Mouse (Mus musculus) embryonic facial prominence, embryonic 15.5 days (tissue): Measurements from ENCODE around the gene Ccdc160. TPM values are rescaled to one million over a fixed set of nuclear protein-coding genes. Genes with fewer than 3 reads are reported as not detected.

Experiments
- ATAC-seq: fragments of 200-750 bp; cut with Nextera tagmentation; 2 replicates; pipeline ENCODE4 v1.8.0; 2017; ENCODE audit warnings: low read depth, moderate TSS enrichment; ENCODE audit not compliant: insufficient number of reproducible peaks, low FRiP score, low TSS enrichment
- H3K27ac ChIP-seq: fragments of 300-500 bp; sonication (generic); replicated peaks from 2 replicates; pipeline ENCODE4 v1.5.1; 2015; ENCODE audit warnings: mild to moderate bottlenecking, inconsistent platforms
- H3K27me3 ChIP-seq: fragments of 300-500 bp; sonication (generic); 2 replicates; pipeline ENCODE4 v1.6.1; 2015; ENCODE audit warnings: inconsistent platforms
- H3K36me3 ChIP-seq: fragments of 300-500 bp; sonication (generic); 2 replicates; pipeline ENCODE4 v1.6.1; 2015; ENCODE audit warnings: mild to moderate bottlenecking, inconsistent platforms
- H3K4me1 ChIP-seq: fragments of 300-500 bp; sonication (generic); 2 replicates; pipeline ENCODE4 v1.6.1; 2015; ENCODE audit warnings: inconsistent platforms
- H3K4me2 ChIP-seq: fragments of 300-500 bp; sonication (generic); replicated peaks from 2 replicates; pipeline ENCODE4 v1.6.1; 2015; ENCODE audit warnings: mild to moderate bottlenecking, inconsistent platforms
- H3K4me3 ChIP-seq: fragments of 300-500 bp; sonication (generic); replicated peaks from 2 replicates; pipeline ENCODE4 v1.5.1; 2015; ENCODE audit warnings: mild to moderate bottlenecking, inconsistent platforms
- H3K9ac ChIP-seq: fragments of 300-500 bp; sonication (generic); 2 replicates; pipeline ENCODE4 v1.6.1; 2015; ENCODE audit warnings: inconsistent platforms
- H3K9me3 ChIP-seq: fragments of 300-500 bp; sonication (generic); replicated peaks from 2 replicates; pipeline ENCODE4 v1.6.1; 2016; ENCODE audit warnings: inconsistent platforms
- WGBS: fragments of 180-500 bp; shearing (Covaris S2); methylation state at CpG from one replicate; pipeline ENCODE4 v1.1.7; 2015; 5-methylcytosine and 5-hydroxymethylcytosine counted together
- polyA plus RNA-seq: library from polyadenylated mRNA; unstranded; fragments of >200 nt; fragmentation: Nextera tagmentation; extraction: Ambion mirVana; gene quantifications from 2 replicates; pipeline ENCODE4 v1.2.1, GENCODE M21; 2015

Ccdc160 gene
- polyA plus RNA-seq, 1 experiment from 2014 or later, result 0.65 TPM

- ATAC-seq, result no peak
- WGBS, result 66% methylated on average over 4 of the region's 4 CpGs
- H3K4me3 ChIP-seq, result no peak overlapping the region
- H3K27ac ChIP-seq, result no peak overlapping the region
- H3K4me2 ChIP-seq, result no peak overlapping the region
- H3K27me3 ChIP-seq, result no peaks in the 10 kb centered on the region
- H3K4me1 ChIP-seq, result no peaks in the 10 kb centered on the region
- no peak overlapping the region for H3K9ac ChIP-seq
- H3K9me3 ChIP-seq, result no peaks in the 10 kb centered on the region
- no peaks in the 10 kb centered on the region for H3K36me3 ChIP-seq
These were observed 28.8 kb upstream of the Ccdc160 start for GRCm38 (mm10) chrX:52762221-52762620.

- no peak for ATAC-seq
- WGBS, result 56% methylated on average over 3 of the region's 3 CpGs
These were observed 15.0 kb upstream of the Ccdc160 start for GRCm38 (mm10) chrX:52775973-52776372.

GRCm38 (mm10) chrX:52777671-52778070 lies 13.3 kb upstream of the Ccdc160 start:
- Histone ChIP-seq H3K9ac (no peak overlapping the region), H3K36me3 (no peaks in the 10 kb centered on the region), H3K4me2 (no peak overlapping the region), H3K4me1 (no peaks in the 10 kb centered on the region), H3K9me3 (no peaks in the 10 kb centered on the region), H3K4me3 (no peak overlapping the region), H3K27ac (no peak overlapping the region), H3K27me3 (no peaks in the 10 kb centered on the region)
- no peak for ATAC-seq
- 80% methylated on average over 5 of the region's 5 CpGs for WGBS

More at GRCm38 (mm10) chrX:52775973-52776372, 15.0 kb upstream of the Ccdc160 start:
- Histone ChIP-seq H3K9me3 (no peaks in the 10 kb centered on the region), H3K4me3 (no peak overlapping the region), H3K27me3 (no peaks in the 10 kb centered on the region), H3K36me3 (no peaks in the 10 kb centered on the region), H3K27ac (no peak overlapping the region), H3K9ac (no peak overlapping the region), H3K4me2 (no peak overlapping the region), H3K4me1 (no peaks in the 10 kb centered on the region)

- Histone ChIP-seq H3K4me2 (no peak overlapping the region), H3K27ac (no peak overlapping the region), H3K4me3 (no peak overlapping the region), H3K36me3 (no peaks in the 10 kb centered on the region), H3K9me3 (no peaks in the 10 kb centered on the region), H3K9ac (no peak overlapping the region), H3K27me3 (no peaks in the 10 kb centered on the region), H3K4me1 (no peaks in the 10 kb centered on the region)
- 74% methylated on average over 5 of the region's 5 CpGs for WGBS
- ATAC-seq, result no peak
These were observed 7.1 kb upstream of the Ccdc160 start for GRCm38 (mm10) chrX:52783898-52784297.

GRCm38 (mm10) chrX:52791944-52792719 lies 1.1 kb downstream of the Ccdc160 start:
- Histone ChIP-seq H3K9me3 (no peaks in the 10 kb centered on the region), H3K4me1 (no peaks in the 10 kb centered on the region), H3K9ac (no peak overlapping the region), H3K36me3 (no peaks in the 10 kb centered on the region), H3K4me3 (no peak overlapping the region), H3K27me3 (no peaks in the 10 kb centered on the region), H3K27ac (no peak overlapping the region), H3K4me2 (no peak overlapping the region)
- WGBS, result 51% methylated on average over 10 of the region's 10 CpGs
- no peak for ATAC-seq

- H3K9me3 ChIP-seq, result no peaks in the 10 kb centered on the region
- WGBS, result 40% methylated on average over 6 of the region's 6 CpGs
- H3K27me3 ChIP-seq, result no peaks in the 10 kb centered on the region
- H3K36me3 ChIP-seq, result no peaks in the 10 kb centered on the region
- ATAC-seq, result no peak
- no peak overlapping the region for H3K4me2 ChIP-seq
- H3K4me3 ChIP-seq, result no peak overlapping the region
- no peaks in the 10 kb centered on the region for H3K4me1 ChIP-seq
- H3K9ac ChIP-seq, result no peak overlapping the region
- no peak overlapping the region for H3K27ac ChIP-seq
These were observed 1.9 kb downstream of the Ccdc160 start for GRCm38 (mm10) chrX:52792861-52793260.

- H3K27me3 ChIP-seq, result no peaks in the 10 kb centered on the region
- H3K4me2 ChIP-seq, result no peak overlapping the region
- no peaks in the 10 kb centered on the region for H3K9me3 ChIP-seq
- H3K9ac ChIP-seq, result no peak overlapping the region
- no peak overlapping the region for H3K4me3 ChIP-seq
- WGBS, result 26% methylated on average over 8 of the region's 8 CpGs
- no peak for ATAC-seq
- H3K36me3 ChIP-seq, result no peaks in the 10 kb centered on the region
- no peaks in the 10 kb centered on the region for H3K4me1 ChIP-seq
- H3K27ac ChIP-seq, result no peak overlapping the region
These were observed 4.8 kb downstream of the Ccdc160 start for GRCm38 (mm10) chrX:52795816-52796215.

- no peak overlapping the region for H3K4me2 ChIP-seq
- H3K4me3 ChIP-seq, result no peak overlapping the region
- ATAC-seq, result no peak
- H3K4me1 ChIP-seq, result no peaks in the 10 kb centered on the region
- H3K36me3 ChIP-seq, result no peaks in the 10 kb centered on the region
- H3K27me3 ChIP-seq, result no peaks in the 10 kb centered on the region
- no peak overlapping the region for H3K27ac ChIP-seq
- 48% methylated on average over 9 of the region's 9 CpGs for WGBS
- no peaks in the 10 kb centered on the region for H3K9me3 ChIP-seq
- no peak overlapping the region for H3K9ac ChIP-seq
These were observed 6.1 kb downstream of the Ccdc160 start for GRCm38 (mm10) chrX:52797031-52797625.

GRCm38 (mm10) chrX:52798255-52798654 lies 7.3 kb downstream of the Ccdc160 start:
- no peak for ATAC-seq

GRCm38 (mm10) chrX:52799566-52799965 lies 8.6 kb downstream of the Ccdc160 start:
- WGBS, result 40% methylated on average over 6 of the region's 6 CpGs

More at GRCm38 (mm10) chrX:52798255-52798654, 7.3 kb downstream of the Ccdc160 start:
- no peak overlapping the region for H3K9ac ChIP-seq
- WGBS, result 69% methylated on average over 14 of the region's 14 CpGs
- H3K4me3 ChIP-seq, result no peak overlapping the region
- H3K4me2 ChIP-seq, result no peak overlapping the region
- no peaks in the 10 kb centered on the region for H3K36me3 ChIP-seq
- no peaks in the 10 kb centered on the region for H3K27me3 ChIP-seq
- no peak overlapping the region for H3K27ac ChIP-seq
- no peaks in the 10 kb centered on the region for H3K9me3 ChIP-seq
- H3K4me1 ChIP-seq, result no peaks in the 10 kb centered on the region

GRCm38 (mm10) chrX:52819338-52819737 lies 28.3 kb downstream of the Ccdc160 start:
- Histone ChIP-seq H3K9ac (no peak overlapping the region), H3K9me3 (no peaks in the 10 kb centered on the region), H3K4me2 (no peak overlapping the region), H3K36me3 (no peaks in the 10 kb centered on the region), H3K4me1 (no peaks in the 10 kb centered on the region), H3K27ac (no peak overlapping the region), H3K27me3 (no peaks in the 10 kb centered on the region), H3K4me3 (no peak overlapping the region)
- 62% methylated on average over 3 of the region's 3 CpGs for WGBS
- ATAC-seq, result no peak

More at GRCm38 (mm10) chrX:52799566-52799965, 8.6 kb downstream of the Ccdc160 start:
- H3K27ac ChIP-seq, result no peak overlapping the region
- no peak overlapping the region for H3K4me3 ChIP-seq
- no peaks in the 10 kb centered on the region for H3K36me3 ChIP-seq
- no peaks in the 10 kb centered on the region for H3K9me3 ChIP-seq
- H3K4me2 ChIP-seq, result no peak overlapping the region
- ATAC-seq, result no peak
- H3K9ac ChIP-seq, result no peak overlapping the region
- H3K4me1 ChIP-seq, result no peaks in the 10 kb centered on the region
- H3K27me3 ChIP-seq, result no peaks in the 10 kb centered on the region
